Mouse (Mus musculus): ENCODE measurements around the gene Pygo2.

- TF ChIP-seq POLR2A (IDR thresholded peaks at IDR 0.05; ENCODE audit: insufficient read depth, low read depth, low read length) (peak; percentile 92), CTCF (IDR thresholded peaks at IDR 0.05) (no peak)
Observed at GRCm38 (mm10) chr3:89436176-89437113, 6.4 kb downstream of the Pygo2 start, which contains the start of gene Pbxip1.

Measured in heart, adult 2 months (tissue).